Mouse (Mus musculus) urinary bladder, postnatal 25 days (tissue): Measurements from ENCODE around the gene Ptrh1.
A peak's percentile ranks its signal among the peaks of the same experiment; 100 is the strongest.

Experiments
- DNase-seq: peaks from one replicate; pipeline ENCODE4 v3.0.0; 2022; ENCODE audit warnings: low spot score

The Ptrh1 gene

DNA sequence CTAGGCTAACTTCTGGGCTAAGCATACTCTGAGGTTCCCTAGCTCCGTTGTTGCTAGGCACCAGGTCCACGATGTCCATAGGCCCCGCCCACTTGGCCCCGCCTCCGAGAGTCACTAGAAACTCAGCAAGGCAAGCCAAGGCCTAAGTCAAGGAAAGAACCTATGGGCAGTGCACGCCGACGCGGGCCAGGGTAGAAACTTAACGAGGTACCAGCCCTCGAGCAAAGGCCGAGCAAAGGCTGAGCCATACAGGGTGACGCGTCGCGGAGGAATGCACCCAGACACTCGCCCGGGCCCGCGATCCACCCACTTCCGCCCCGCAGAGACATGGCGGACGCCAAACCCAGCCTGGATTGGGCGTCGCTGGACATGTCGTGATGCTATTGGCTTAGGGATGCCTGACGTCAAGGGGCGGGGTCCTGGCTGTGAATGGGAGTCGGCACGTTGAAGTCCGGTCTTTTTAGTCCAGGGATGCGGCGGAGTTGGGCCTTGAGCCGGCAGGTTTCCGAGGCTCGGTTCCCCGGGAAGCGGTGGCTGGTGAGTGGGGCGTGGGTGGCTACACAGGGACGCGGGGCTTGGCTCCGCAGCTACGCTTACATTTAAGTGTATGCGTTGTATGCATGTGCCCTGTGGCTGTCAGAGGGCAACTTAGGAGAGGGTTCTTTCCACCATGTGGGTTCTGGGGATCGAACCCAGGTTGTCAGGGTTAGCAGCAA, at the start of gene Ptrh1, which contains the start of gene Ttc16:
TSS of gene Ptrh1 (plus strand) at position 428 of the 716 bp plus-strand sequence.
TSS of gene Ttc16 (minus strand) at position 275 of the 716 bp plus-strand sequence.
- DNase-seq = peak; percentile 97

DNA sequence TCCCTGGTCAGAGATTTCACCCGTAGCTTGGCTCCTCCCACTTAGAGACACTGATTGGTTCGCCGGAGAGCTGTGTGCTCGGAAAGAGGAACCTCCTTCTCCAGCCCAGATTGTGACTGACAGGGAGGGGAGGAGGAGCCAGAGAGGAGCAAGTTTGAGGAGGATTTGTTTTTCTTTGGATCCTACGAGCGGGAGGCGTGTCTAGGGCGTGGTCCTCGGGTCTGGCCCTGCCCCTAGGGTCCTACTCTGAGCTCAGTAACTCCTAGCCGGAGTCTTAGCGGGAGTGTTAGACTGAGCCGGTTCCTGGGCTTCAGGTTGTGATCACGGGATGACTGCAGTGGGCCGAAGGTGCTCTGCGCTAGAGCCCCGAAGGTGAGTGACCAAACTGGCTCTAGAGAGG, 48.2 kb upstream of the Ptrh1 start:
- peak; percentile 77 for DNase-seq

DNA sequence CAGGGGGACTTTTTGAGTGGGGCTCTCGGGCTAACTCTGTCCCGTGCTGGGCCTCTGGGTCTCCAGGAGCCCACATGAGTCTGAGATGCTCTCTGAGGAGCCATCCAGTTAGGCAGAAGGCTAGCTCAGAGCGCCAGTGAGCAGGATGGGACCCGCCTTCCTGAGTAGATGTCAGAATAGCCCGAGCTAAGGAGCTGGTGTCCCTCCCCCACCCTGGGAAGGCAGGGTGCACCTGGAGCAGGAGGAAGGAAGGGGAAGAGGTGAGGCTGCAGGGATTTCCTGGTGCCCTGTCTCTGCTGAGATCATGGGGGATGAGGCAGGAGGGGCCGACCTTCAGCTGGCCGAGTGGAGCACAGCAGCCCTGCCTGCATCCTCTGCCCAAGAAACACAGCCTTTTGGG, 47.1 kb upstream of the Ptrh1 start:
- DNase-seq = no peak

DNA sequence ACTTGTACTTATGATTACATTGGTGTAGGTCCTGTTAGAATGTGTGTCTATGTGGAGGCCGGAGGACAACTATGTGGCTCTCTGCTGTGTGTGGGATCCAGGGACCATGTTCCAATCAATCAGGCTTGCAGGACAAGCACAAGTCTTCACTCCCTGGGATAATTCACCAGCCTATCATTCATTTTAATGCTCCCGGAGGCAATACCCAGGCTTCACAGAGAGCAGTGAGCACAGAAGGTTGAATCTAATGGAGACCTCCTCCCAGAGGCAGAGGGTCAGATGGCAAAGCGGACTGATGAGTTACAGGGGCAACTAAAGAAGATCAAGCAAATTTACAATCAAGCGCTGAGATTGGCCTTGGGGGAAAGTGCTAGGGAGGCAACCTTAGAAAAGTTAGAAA, 46.0 kb upstream of the Ptrh1 start:
- no peak for DNase-seq

DNA sequence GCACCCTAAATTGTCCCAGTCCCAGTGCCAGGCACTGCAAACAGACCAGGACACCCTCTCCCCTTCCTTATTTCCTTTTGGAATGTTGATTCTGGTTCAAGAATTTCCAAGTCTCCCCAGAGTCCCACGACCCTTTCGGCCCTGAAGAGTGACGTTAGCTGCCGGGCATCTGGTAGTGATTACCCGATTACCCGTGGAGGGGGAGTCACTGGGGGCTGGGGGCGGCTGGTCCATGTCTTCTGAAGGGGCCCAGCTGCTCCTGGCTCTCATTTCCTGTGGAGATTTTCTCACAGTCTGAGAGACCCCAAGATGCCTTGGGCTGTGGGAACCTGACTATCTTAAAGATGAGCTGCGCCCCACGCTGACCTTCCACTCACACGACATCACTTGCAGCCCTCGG, 44.7 kb upstream of the Ptrh1 start:
- no peak for DNase-seq

DNA sequence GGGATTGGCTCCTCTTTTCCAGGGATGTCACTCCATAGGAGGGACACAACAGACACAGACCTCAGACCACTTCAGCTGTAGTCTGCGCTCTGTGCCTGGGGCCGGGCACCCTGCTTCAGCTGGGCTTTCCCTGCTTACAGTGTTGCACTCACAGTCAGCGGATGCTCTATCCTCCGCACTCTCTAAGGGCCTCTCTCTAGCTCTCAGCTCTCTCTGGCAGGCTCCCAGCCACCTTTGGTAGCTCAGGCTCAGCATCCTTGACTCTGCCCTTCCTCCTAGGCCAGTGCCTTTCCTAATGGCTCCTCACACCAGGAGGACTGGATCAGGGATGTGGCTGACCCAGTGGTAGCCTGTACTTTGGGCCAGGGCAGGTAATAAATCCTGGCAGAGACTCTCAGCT, 43.7 kb upstream of the Ptrh1 start:
- DNase-seq = no peak

DNA sequence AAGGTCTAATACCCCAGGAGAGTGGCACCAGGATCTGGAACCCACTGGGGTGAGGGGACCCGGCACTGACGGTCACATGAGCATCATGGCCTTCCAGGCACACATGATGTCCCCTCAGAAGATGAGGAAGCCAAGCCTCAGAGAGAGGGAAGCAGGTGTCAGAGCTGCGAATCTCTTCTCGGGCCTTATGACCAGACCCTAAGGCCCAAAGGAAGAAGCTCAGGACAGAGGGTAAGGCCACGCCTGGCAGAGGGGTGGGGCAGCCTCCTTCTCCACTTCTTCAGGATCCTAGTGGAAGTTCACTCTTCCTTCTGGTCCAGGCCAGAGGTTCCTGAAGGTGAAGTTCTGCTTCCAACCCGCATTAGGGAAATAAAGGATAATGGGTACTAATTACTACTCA, 42.9 kb upstream of the Ptrh1 start:
- no peak for DNase-seq

DNA sequence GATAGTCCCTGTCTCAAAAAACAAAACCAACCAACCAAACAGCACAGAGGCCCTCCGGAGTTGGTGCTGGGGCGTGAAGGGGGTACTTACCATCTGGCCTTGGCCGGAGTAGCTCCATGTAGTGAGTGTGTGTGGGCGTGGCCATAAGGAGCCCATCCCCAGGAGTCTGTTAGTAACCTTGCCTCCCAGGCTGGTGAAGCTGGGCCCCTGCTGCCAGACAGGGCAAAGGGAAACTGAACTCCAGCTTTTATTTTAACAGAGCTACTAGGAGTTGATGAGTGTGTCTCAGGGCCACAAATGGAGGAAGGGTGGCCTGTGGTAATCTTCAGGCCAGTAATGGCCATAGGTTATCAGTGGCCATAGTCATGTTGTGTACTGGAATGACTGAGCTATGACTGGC, 41.1 kb upstream of the Ptrh1 start:
- DNase-seq = no peak

DNA sequence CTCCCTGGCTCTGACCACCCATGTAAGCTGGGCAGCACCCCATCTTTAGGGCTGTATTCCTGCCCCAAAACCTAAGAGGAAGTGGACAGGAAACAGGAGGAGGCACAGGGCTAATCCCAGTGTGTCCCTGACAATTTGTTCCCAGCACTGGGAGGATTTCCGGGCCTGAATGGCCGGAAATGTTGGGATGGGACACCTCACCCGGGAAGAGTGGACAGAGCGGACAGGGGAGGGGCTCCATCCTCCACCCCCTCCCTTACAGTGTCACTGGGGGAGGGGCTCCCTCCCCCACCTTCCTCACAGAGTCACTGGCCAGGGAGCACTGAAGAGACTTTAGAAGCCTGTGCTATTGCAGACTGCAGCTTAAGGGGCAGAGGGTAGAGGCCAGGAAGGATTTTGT, 40.7 kb upstream of the Ptrh1 start:
- no peak for DNase-seq

DNA sequence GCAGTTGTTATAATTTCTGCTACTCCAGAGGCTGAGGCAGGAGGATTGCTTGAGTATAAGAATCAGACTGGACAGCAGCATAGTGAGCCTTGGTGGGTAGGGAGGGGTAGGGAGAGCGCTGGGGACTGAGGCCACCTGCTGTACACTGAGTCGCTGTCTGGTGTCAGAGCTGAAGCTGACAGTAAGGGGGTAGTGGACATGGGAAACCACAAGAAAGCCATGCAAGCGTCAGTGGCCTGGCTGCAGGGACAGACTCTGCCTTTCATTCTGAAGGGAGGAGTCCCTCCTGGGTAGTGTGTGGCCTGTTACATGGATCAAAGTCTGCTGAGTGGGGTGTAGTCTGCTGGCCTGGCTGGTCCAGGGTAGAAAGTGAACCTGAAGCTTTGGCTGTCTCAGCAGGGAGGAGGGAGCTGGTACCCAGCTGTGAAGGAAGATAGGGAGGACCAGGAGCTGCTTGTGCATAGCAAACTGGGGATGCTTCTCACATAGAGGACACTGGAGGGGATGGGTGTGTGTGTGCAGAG, 39.2 kb upstream of the Ptrh1 start:
- DNase-seq = no peak

DNA sequence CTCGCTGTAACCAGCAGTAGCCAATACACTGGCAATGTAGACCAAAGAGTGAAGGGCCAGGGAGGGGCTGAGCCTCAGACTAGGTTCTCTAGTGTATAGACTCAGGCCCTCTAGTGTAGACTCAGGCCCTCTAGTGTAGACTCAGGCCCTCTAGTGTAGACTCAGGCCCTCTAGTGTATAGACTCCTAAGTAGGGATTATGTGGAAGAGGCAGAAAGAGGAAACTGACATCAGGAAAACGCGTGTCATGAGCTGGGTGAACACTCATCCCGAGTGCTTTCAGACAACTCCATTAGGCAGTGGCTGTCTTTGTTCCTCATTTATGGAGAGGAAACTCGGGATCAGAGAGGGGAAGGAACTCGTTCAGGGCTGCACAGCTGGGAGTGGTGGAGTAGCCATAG, 38.6 kb upstream of the Ptrh1 start:
- DNase-seq = no peak

DNA sequence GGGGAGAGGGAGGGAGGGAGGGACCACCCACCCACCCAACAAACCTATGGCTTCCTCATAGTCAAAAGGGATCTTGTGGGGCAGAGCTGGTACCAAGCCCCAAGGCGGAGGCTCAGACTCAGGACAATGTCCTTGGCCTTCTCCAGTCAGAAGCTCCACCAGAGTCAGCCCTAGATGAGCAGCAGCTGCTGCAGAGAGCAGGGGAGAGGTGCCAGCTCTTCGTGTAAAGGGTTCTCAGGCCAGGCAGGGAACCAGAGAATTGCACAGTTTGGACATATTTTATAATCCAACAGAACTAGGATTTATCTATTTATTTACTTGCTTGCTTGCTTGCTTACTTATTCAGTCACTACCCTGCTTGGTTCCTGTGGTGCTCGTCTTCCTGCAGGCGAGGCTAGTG, 36.3 kb upstream of the Ptrh1 start:
- DNase-seq = no peak

DNA sequence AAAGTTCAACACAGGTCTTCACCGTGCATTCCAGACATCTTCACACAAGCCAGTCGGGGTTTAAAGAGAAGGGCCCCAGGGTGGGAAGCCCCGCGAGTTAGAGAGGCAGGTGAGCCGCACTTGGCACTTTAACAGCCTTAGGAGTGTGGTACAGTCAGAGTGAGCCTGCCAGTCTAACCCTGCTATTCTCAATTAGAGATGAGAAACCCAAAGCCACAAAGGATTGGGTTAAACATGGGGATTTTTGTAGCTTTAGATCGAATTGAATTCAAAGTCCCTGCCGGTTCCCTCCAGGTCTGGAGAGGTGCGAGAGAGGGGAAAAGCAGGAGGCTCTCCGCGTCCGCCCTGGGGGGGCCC, 34.7 kb upstream of the Ptrh1 start, which contains the start of gene 6330409D20Rik:
TSS of gene 6330409D20Rik (minus strand) at position 101 of the 357 bp plus-strand sequence.
- no peak for DNase-seq

DNA sequence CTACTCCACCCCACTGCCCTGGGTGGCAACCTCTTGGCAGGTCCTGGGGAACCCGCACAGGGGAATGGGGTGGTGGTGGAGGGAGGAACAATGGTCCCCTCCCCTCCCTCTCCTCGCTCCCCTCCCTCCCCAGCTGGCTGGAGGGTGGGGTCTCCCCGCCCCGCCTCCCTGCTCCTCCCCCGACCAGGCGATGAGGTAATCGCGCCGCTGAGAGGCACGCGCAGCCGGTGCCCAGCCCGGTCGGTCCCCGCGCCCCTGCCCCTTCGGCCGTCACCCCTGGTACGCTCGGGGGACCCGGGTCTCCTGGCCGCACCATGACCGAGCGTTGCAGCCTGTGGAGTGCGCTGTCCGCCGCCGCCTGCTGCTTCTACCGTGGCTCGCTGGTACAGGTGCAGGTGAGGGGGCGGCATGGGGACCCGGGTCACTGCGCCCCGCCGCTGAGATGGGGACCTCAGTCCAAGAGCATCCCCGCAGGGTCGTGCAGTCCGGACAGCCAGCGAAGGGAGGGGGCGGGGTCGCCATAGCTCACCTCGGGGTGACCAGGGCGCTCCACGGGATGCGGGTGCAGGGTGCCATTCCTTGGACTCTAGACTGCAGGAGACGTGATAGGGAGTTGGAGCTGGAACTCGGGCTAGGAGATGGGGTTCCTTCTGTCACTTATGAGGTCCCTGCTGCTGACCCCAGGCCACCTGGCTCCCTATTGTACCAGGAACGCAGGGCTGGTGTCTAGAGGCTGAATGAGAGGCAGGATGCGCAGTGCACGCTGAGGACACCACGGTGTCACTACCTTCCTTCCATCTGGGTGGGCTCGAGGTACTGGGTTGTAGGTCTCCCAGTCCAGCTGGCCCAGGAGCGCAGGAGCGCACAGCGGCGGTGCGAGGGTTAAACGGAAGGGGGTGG, 34.1 kb upstream of the Ptrh1 start:
- peak; percentile 27 for DNase-seq

DNA sequence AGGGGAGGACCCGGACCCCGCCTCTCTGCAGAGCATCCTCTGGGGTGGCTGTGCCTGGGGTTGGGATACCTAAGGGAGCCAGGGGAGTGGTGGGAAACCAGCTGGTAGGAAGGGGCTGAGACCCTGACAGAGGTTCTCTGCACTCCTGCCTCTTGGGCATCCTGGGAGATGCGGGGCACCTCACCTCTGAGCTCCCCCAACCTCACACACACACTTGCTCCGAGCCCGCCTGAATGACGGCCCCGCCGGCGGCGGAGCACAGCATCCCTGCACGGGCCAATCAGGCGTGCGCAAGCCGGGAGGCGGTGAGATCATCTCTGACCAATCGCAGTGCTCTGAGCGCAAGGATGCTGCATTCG, 33.4 kb upstream of the Ptrh1 start:
- DNase-seq = no peak

DNA sequence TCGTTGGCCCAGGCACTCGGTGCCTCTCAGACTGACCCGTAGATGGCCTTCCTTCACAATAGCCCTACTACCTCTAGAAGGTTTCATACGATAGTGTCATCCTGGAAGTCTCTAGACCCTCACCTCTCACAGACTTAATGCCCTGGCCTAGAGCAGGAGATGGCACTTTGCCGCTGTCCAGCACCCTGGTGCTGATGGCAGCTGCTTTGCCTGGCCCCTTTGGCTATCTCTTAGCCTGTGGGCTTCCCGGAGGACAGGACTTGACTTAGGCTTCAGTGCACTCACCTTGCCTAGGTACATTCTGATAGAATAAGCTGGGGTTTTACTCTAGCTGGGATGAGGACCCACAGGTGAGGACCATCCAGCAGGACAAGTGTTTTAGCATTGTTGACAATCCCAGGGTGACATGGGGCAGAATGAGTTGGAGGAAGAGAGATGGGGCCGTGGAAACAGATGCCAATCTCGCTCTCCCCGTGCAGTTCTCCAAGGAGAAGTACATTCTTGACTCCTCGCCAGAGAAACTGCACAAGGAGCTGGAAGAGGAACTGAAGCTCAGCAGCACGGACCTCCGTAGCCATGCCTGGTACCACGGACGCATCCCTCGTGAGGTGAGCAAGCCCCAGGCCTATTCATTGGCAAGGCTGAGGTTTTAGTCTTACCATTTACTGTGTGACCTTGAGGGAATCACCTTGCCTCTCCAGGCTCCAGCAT, 31.2 kb upstream of the Ptrh1 start:
- DNase-seq = no peak

DNA sequence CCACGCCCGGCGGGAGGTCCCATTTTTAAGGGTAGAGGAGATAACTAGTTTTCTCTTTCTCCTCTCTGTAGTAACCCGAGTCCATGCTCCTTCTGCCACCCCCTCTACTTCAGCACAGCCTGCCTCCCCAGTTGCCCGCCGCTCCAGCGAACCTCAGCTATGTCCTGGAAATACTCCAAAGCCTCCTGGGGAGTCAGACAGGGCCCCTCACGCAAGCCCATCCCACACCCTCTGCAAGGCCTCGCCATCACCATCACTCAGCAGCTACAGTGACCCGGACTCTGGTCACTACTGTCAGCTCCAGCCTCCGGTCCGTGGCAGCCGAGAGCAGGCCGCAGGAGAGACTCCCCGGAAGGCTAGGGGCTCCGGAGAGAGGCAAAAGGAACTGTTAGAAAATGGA, 26.5 kb upstream of the Ptrh1 start:
- DNase-seq = no peak

DNA sequence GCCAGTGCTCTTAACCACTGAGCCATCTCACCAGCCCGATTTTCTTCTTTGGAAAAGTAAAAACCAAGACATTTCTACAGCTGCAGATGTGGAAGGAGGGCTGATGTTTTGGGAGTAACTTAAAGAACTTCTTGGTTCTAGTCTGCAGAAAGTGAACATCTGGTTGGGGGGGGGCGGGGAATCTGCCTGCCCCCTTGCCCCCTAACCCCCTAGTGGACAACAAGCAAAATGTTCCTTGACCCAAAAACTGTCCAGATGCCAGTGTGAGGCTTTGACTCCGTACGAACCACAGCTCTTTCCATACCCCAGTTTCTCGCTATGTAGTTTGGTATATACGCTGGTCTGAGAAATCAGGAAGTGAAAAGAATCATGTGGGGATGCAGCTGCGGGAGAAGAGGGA, 25.4 kb upstream of the Ptrh1 start:
- no peak for DNase-seq

DNA sequence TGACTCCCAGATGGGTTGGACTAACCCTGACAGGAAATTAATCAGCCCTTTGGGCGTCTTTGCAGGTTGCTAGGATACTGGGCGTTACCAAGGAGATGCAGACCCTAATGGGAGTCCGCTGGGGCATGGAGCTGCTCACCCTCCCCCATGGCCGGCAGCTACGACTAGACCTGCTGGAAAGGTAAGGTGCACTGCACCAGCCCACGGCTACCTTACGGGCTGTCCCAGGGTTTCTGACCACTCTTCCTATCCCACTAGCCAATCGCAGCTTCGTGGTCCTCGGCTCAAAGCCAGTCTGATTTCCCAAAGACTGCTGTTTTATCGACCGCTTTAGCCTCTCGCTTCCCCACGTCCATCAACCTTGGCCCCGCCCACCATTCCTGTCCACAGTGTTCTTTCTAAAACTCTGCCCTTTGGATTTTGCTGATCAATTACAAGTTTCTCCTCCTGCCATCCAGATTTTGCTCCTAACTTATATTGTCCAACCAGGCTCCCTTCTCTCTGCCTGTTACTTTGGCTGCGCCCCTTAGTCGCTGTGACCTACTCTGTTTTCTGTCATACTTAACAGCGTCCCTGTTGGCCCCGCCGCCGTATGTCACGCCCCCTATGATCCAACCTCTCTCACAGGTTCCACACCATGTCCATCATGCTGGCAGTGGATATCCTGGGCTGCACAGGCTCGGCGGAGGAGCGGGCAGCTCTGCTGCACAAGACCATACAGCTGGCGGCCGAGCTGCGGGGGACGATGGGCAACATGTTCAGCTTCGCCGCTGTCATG, 24.5 kb upstream of the Ptrh1 start:
- peak; percentile 51 for DNase-seq

DNA sequence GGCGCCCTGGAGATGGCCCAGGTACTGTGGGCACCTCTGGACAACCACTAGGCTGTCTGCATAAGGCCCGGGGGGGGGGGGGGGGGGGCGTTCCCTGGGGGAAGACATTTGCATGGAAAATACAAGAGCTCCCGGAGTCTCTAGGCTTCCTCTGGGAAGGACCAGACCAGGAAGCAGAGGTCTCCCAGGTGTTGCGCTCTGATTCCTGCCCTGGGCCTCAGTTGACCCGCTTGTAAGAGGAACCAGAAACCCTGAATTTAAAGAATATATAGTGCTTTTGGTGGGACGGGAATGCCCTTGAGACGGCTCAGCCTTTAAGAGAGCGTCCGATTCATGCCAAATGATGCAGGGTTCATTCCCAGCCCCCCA, 23.9 kb upstream of the Ptrh1 start:
- no peak for DNase-seq

DNA sequence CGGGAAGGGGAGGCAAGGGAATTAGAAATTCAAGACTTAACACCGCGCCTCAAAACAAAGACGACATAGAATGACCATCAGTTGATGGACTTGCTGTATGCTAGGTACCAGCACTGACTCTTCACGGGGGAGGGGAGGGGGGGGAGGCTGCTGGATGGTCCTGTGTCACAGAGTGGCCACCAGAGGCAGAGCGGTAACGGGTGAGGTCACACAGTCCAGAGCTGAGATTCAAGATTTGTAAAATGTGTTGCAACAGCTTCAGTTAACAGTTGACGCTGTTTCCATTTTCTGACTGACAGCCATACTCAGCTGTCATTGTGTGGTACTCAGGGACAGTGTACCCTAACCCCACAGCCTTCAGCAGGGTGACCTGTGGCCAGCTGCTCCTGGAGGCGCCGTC, 23.4 kb upstream of the Ptrh1 start:
- no peak for DNase-seq

DNA sequence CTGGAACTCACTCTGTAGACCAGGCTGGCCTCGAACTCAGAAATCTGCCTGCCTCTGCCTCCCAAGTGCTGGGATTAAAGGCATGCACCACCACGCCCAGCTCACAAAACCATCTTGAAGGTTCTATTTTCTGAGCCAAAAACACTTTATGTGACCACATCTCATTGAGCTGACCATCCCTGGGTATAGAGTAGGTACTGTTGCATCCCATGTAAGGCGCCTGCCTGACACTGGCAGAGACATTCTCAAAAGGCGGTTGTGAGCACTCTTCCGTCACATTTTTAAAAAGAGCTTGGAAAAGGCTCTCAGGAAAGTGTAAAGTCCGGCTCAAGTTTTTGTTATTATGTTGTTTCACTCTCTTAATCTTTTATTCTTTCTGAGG, 18.9 kb upstream of the Ptrh1 start:
- DNase-seq = no peak
